Mouse (Mus musculus) stomach, postnatal 0 days (tissue): ENCODE data around the gene Sik3.

Experiments
- CTCF ChIP-seq: IDR thresholded peaks from 2 replicates; pipeline ENCODE4 v1.5.1; 2016; ENCODE audit warnings: antibody characterized with exemption, low read depth, mild to moderate bottlenecking, moderate library complexity
- EP300 ChIP-seq: optimal IDR thresholded peaks from 2 replicates; pipeline ENCODE3; 2016; ENCODE audit warnings: antibody characterized with exemption

- TF ChIP-seq CTCF, result peak; percentile 33
- TF ChIP-seq EP300, result no peak
Measured at GRCm38 (mm10) chr9:45984409-45985228, 28.0 kb upstream of the Sik3 start.
